Mouse (Mus musculus) liver, embryonic 14.5 days (tissue): ENCODE data around the gene Kcnab1. TPM values are rescaled to one million over a fixed set of nuclear protein-coding genes. Genes with fewer than 3 reads are reported as not detected.

ENCODE experiments used
- ATAC-seq: fragments of 200-750 bp; cut with Nextera tagmentation; 2 replicates; pipeline ENCODE4 v1.8.0; 2017; ENCODE audit warnings: moderate number of reproducible peaks, mild to moderate bottlenecking, moderate library complexity; ENCODE audit not compliant: insufficient read depth
- DNase-seq, 3 experiments: peaks; one replicate each; pipeline ENCODE4 v3.0.0-alpha.2; 2012 to 2013; ENCODE audit warnings: low read depth in 3 of 3, low spot score in 3 of 3
- H3K27ac ChIP-seq: fragments of 300-500 bp; sonication (generic); 2 replicates; pipeline ENCODE4 v1.5.1; 2014; ENCODE audit warnings: moderate library complexity, mild to moderate bottlenecking, control low read depth, inconsistent platforms
- H3K27me3 ChIP-seq: fragments of 300-500 bp; sonication (generic); 2 replicates; pipeline ENCODE4 v1.6.1; 2014; ENCODE audit warnings: mild to moderate bottlenecking, low read length, moderate library complexity; ENCODE audit not compliant: control insufficient read depth, insufficient read depth
- H3K36me3 ChIP-seq: fragments of 300-500 bp; sonication (generic); replicated peaks from 2 replicates; pipeline ENCODE4 v1.6.1; 2014; ENCODE audit warnings: low read depth; ENCODE audit not compliant: control insufficient read depth, insufficient read depth
- H3K4me1 ChIP-seq, 2 experiments: fragments of 200-500 bp in 1 of 2; fragments of 300-500 bp in 1 of 2; sonication (generic) in 1 of 2; replicated peaks; 2 replicates each; pipeline ENCODE4 v1.6.1; 2012 to 2014; ENCODE audit warnings: antibody characterized with exemption in 1 of 2, inconsistent platforms in 1 of 2, low read length in 1 of 2; ENCODE audit not compliant: control insufficient read depth in 2 of 2, insufficient read depth in 2 of 2
- H3K4me2 ChIP-seq: fragments of 300-500 bp; sonication (generic); 2 replicates; pipeline ENCODE4 v1.6.1; 2014; ENCODE audit warnings: low read depth, mild to moderate bottlenecking, control low read depth, moderate library complexity
- H3K4me3 ChIP-seq, 2 experiments: fragments of 200-500 bp in 1 of 2; fragments of 300-500 bp in 1 of 2; sonication (generic) in 1 of 2; 2 replicates each; pipeline ENCODE4 v1.5.1; 2012 to 2014; ENCODE audit warnings: low read depth in 2 of 2, low read length in 2 of 2, mild to moderate bottlenecking in 2 of 2, control low read depth in 1 of 2, inconsistent platforms in 1 of 2, moderate library complexity in 1 of 2; ENCODE audit not compliant: insufficient read depth in 1 of 2
- H3K9ac ChIP-seq: fragments of 300-500 bp; sonication (generic); replicated peaks from 2 replicates; pipeline ENCODE4 v1.6.1; 2014; ENCODE audit warnings: mild to moderate bottlenecking, control low read depth, moderate library complexity
- H3K9me3 ChIP-seq: fragments of 300-500 bp; sonication (generic); 2 replicates; pipeline ENCODE4 v1.6.1; 2016; ENCODE audit warnings: low read length, mixed read lengths; ENCODE audit not compliant: control insufficient read depth
- CTCF ChIP-seq: IDR thresholded peaks from 2 replicates; pipeline ENCODE4 v1.5.1; 2016; ENCODE audit warnings: antibody characterized with exemption, low read depth, control low read depth
- EP300 ChIP-seq: IDR thresholded peaks from 2 replicates; pipeline ENCODE4 v1.6.1; 2016; ENCODE audit warnings: antibody characterized with exemption, low read depth
- WGBS: fragments of 180-500 bp; shearing (Covaris S2); extraction: QIAGEN DNeasy Blood & Tissue Kit; methylation state at CpG from one replicate; pipeline ENCODE4 v1.1.7; 2014; ENCODE audit not compliant: insufficient replicate concordance; 5-methylcytosine and 5-hydroxymethylcytosine counted together
- polyA plus RNA-seq, 2 experiments: library from polyadenylated mRNA; depleted of rRNA in 1 of 2; stranded (reverse) in 1 of 2; unstranded in 1 of 2; fragments of >200 nt; fragmentation: Nextera tagmentation in 1 of 2; extraction: Ambion mirVana in 1 of 2; gene quantifications; 2 replicates each; pipeline versions ENCODE4 v1.2.1 to v1.2.3; 2012 to 2014

The Kcnab1 gene
- polyA plus RNA-seq, 2 experiments = 0.12 to 0.33 TPM

- WGBS = 58% methylated on average over 6 of the region's 6 CpGs
- Histone ChIP-seq H3K9ac (no peak overlapping the region), H3K4me2 (no peak overlapping the region), H3K4me1 (no peaks in the 10 kb centered on the region), H3K36me3 (no peaks in the 10 kb centered on the region), H3K9me3 (no peaks in the 10 kb centered on the region), H3K4me3 (no peak overlapping the region), H3K27ac (no peak overlapping the region), H3K27me3 (no peaks in the 10 kb centered on the region)
- DNase-seq = no peak
- ATAC-seq = no peak
- TF ChIP-seq EP300 = no peak
- no peak for TF ChIP-seq CTCF
These were observed 139.8 kb downstream of the Kcnab1 start for GRCm38 (mm10) chr3:65249023-65249422.

- Histone ChIP-seq H3K27me3 (no peaks in the 10 kb centered on the region), H3K4me2 (no peak overlapping the region), H3K36me3 (no peaks in the 10 kb centered on the region), H3K27ac (no peak overlapping the region), H3K4me1 (no peaks in the 10 kb centered on the region), H3K9ac (no peak overlapping the region), H3K4me3 (no peak overlapping the region), H3K9me3 (no peaks in the 10 kb centered on the region)
- ATAC-seq (no peak), DNase-seq (no peak)
- 48% methylated on average over 4 of the region's 4 CpGs for WGBS
- TF ChIP-seq EP300 (no peak), CTCF (no peak)
These were observed 151.3 kb downstream of the Kcnab1 start for GRCm38 (mm10) chr3:65260521-65260920.

DNA sequence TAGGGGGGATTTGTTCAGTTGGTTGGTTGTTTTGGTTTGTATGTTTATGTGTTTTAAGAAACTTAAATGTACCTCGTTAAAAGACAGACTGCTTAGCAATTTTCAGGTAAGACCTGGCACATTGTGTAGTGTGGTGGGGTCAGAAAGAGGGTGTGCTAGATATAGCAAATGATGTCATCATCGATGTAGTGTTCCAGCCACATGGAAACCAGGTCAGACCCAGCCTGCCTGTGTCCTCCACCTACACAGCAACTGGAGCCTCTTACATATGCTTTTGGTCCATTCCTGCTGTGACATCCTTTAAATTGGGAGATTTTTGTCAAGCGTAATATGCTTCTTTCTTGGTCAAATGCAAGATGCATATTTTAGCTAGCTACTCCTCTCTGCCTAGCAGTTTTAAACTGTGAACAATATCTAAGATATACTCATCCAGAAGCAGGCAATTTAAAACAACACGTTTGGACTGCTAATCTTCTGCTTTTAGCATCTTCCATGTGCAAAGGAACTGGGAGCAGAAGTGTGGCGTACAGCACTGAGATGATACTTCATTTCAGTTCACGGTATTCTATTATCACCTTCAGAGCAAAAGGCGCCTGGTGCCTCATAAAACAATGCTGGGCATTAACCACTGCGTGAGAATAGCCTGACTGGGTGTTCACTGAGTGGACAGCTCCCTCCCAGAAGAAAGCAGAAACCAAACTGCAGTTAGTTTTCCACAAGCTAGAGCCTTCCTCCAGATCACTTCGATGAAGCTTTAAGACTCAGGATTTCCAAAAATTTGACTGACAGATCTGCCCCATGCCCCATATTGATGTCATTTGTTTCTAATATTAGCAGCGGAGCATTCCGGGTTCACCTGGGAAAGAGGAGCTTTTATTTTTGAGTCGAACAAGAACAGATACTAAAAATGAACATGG is 153.6 kb downstream of the Kcnab1 start:
- H3K9ac ChIP-seq = no peak overlapping the region

DNA sequence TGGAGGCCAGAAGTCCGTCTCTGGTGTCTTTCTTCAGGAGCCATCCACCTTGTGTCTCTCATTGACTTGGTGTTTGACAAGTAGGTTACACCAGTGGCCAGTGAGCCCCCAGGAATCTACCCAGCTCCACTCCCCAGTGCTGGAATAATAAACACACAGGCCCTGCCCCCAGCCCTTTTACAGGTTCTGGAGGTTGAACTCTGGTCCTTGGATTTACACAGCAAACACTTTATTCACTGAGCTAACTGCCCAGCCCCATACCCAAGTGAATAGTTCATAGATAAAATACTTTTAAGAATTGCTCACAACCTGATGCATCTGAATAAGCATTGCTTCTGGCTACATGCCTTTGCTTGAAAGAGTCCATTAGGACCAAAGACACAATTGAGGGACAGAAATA is 164.1 kb downstream of the Kcnab1 start:
- TF ChIP-seq EP300 (no peak), CTCF (no peak)
- no peak overlapping the region for H3K4me2 ChIP-seq
- H3K4me1 ChIP-seq = no peaks in the 10 kb centered on the region
- no peak overlapping the region for H3K4me3 ChIP-seq
- H3K9ac ChIP-seq = no peak overlapping the region
- no peak for ATAC-seq
- no peak overlapping the region for H3K27ac ChIP-seq
- H3K9me3 ChIP-seq = no peaks in the 10 kb centered on the region
- no peaks in the 10 kb centered on the region for H3K27me3 ChIP-seq
- 59% methylated on average over 1 of the region's 1 CpGs for WGBS
- no peak for DNase-seq
- no peaks in the 10 kb centered on the region for H3K36me3 ChIP-seq

More for the DNA sequence above, 153.6 kb downstream of the Kcnab1 start:
- no peak overlapping the region for H3K4me2 ChIP-seq
- TF ChIP-seq EP300 (no peak), CTCF (no peak)
- H3K27ac ChIP-seq = no peak overlapping the region
- H3K27me3 ChIP-seq = no peaks in the 10 kb centered on the region
- DNase-seq (no peak), ATAC-seq (no peak)
- H3K4me3 ChIP-seq = no peak overlapping the region
- WGBS = 64% methylated on average over 12 of the region's 12 CpGs
- H3K36me3 ChIP-seq = no peaks in the 10 kb centered on the region
- H3K4me1 ChIP-seq = no peaks in the 10 kb centered on the region
- no peaks in the 10 kb centered on the region for H3K9me3 ChIP-seq

DNA sequence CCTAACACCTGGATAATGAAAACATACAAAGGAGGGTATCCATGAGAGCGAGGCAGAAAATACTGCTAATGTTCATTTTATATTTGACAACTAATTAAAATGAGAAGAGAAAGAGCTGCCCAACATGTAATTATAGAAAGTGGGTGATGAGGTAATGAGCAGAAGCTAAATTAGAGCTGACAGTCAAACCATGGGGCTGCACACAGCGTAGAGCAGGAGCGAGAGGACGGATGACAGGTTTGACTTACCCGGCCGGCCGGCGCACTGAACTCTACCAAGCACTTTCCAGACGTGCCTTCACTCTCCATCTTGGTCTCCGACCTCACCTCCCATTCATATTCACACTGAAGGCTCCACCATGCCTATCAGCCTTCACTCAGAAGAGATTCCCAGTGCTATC is 168.6 kb downstream of the Kcnab1 start:
- TF ChIP-seq CTCF (no peak), EP300 (no peak)
- no peak overlapping the region for H3K4me3 ChIP-seq
- no peaks in the 10 kb centered on the region for H3K36me3 ChIP-seq
- no peaks in the 10 kb centered on the region for H3K9me3 ChIP-seq
- no peaks in the 10 kb centered on the region for H3K27me3 ChIP-seq
- no peak overlapping the region for H3K9ac ChIP-seq
- ATAC-seq = no peak
- H3K4me1 ChIP-seq = no peaks in the 10 kb centered on the region
- H3K27ac ChIP-seq = no peak overlapping the region
- WGBS = 76% methylated on average over 10 of the region's 10 CpGs
- no peak overlapping the region for H3K4me2 ChIP-seq
- DNase-seq = no peak
